Mouse (Mus musculus): ENCODE data around the gene Tbkbp1. TPM values are rescaled to one million over a fixed set of nuclear protein-coding genes. Genes with fewer than 3 reads are reported as not detected.

Gene Tbkbp1
- polyA plus RNA-seq, 1 experiment from 2014 or later = 4.5 TPM

DNA sequence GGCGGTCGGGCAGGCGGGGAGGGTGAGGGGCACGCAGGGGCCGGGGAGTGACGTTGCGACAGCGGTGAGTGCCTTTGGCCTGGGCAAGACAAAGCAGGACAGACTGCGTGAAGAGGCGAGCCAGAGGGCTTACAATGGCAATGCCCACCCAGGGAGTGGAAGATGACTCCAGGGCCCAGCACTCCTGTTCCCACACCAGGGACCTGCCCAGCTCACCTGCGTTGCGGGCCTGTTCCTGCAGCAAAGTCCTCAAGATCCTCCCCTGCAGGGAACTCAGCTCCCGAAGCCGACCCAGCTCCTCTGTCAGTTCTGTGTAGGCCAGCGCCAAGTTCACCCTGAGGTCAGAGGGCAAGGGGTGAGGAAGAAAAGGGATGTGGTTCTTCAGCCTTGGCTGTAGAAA lies 12.0 kb downstream of the Tbkbp1 start:
- Histone ChIP-seq H3K4me2 (peak overlapping the region; percentile 84), H3K36me3 (ENCODE audit: poor library complexity, severe bottlenecking) (peaks cover 25% of the 10 kb centered on the region; the same call in 1 of the 2 replicates), H3K4me1 (peaks cover 19% of the 10 kb centered on the region), H3K4me3 (peak overlapping the region; percentile 45), H3K27ac (no peak overlapping the region), H3K9me3 (replicated peaks) (no peaks in the 10 kb centered on the region), H3K9ac (peak overlapping the region; percentile 73), H3K27me3 (peaks cover 31% of the 10 kb centered on the region)
- no peak; the same call in 1 of the 2 replicates for ATAC-seq
- WGBS = 7% methylated on average over 15 of the region's 15 CpGs

DNA sequence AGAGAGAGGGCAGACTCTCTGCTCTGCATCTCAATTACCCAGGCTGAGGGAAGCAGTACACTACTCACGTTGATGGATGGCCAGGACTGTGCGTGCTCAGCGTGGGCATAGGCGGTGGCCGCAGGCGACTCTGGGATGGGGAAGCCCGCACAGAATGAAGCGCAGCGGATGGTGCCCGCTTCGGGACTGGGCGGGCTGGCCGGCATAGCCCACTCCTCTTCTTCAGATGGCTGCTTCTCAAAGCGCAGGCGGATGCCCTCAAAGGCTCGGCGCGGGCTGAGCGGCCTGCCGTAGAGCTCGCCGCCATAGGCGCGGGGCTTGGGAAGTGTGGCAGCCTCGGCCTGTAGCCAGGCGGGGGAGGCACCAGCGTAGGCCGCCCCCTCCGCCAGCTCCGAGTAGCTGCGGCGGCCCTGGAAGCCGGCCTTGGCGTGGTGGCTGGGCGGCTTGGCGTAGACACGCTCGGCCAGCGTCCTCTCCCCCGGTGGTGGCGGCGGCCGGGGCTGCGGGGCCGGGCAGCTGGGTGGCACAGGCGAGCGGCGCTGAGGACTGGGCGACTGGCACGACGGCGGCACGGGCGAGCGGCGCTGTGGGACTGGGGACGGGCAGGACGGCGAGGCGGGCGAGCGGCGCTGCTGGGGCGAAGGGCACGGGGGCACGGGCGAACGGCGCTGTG lies 12.6 kb downstream of the Tbkbp1 start:
- H3K27me3 ChIP-seq = peaks cover 31% of the 10 kb centered on the region

DNA sequence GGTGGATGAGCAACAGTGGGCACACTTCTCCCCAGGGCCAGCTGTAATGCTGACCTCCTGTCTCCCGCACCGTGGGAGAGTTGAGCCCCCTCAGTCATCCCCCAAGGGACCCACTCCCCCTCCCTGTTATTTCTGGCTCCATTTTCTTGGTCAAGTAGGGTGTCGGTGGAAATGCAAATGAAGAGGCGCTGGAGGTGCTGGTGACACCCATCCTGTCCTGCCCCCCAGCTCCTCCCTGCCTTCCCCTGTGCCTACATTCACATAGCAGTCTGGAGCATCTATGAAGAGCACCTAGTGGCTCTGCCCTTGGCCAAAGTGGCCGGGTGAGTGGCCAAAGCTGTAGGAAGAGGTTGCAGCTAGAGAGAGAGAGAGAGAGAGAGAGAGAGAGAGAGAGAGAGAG lies 18.0 kb downstream of the Tbkbp1 start:
- ATAC-seq = no peak
- WGBS = 75% methylated on average over 5 of the region's 5 CpGs
- Histone ChIP-seq H3K4me3 (no peak overlapping the region), H3K36me3 (ENCODE audit: poor library complexity, severe bottlenecking) (peaks cover 10% of the 10 kb centered on the region; the same call in 1 of the 2 replicates), H3K4me2 (no peak overlapping the region), H3K27ac (no peak overlapping the region), H3K9ac (no peak overlapping the region), H3K4me1 (peaks cover 5% of the 10 kb centered on the region), H3K27me3 (peaks cover 23% of the 10 kb centered on the region), H3K9me3 (replicated peaks) (no peaks in the 10 kb centered on the region)

More for the DNA sequence above, 12.6 kb downstream of the Tbkbp1 start:
- Histone ChIP-seq H3K4me2 (peak overlapping the region; percentile 84), H3K9me3 (replicated peaks) (no peaks in the 10 kb centered on the region), H3K27ac (no peak overlapping the region), H3K36me3 (ENCODE audit: poor library complexity, severe bottlenecking) (peaks cover 21% of the 10 kb centered on the region; the same call in 1 of the 2 replicates), H3K9ac (peak overlapping the region; percentile 73), H3K4me3 (peak overlapping the region; percentile 45), H3K4me1 (peaks cover 19% of the 10 kb centered on the region)
- peak; percentile 76 for ATAC-seq
- WGBS = 2% methylated on average over 64 of the region's 69 CpGs

DNA sequence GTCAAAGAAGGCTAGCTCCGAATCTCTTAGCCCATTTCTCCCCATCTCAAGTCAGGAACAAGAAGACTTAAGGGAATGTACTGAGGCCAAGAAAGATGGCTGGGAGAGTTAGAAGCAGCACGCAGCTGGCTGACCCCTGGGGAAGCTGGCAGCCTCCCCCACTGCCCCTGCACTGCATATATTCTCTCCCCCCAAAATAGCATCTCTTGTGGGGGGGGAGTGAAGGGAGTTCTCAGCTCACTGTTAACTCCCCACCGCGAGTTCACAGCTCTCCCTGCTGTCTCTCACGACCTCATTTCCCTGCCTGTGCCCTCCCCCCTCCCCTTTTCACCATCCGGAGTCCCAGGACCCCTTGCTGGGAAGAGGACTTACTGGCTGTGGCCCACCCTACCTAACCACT lies 19.1 kb downstream of the Tbkbp1 start:
- H3K9me3 ChIP-seq (replicated peaks) = no peaks in the 10 kb centered on the region
- ATAC-seq = no peak
- peaks cover 10% of the 10 kb centered on the region; the same call in 1 of the 2 replicates for H3K36me3 ChIP-seq (ENCODE audit: poor library complexity, severe bottlenecking)
- H3K4me3 ChIP-seq = no peak overlapping the region
- no peak overlapping the region for H3K4me2 ChIP-seq
- peaks cover 4% of the 10 kb centered on the region; the same call in 1 of the 2 replicates for H3K4me1 ChIP-seq
- 28% methylated on average over 6 of the region's 6 CpGs for WGBS
- peaks cover 26% of the 10 kb centered on the region for H3K27me3 ChIP-seq
- no peak overlapping the region for H3K27ac ChIP-seq
- no peak overlapping the region for H3K9ac ChIP-seq

DNA sequence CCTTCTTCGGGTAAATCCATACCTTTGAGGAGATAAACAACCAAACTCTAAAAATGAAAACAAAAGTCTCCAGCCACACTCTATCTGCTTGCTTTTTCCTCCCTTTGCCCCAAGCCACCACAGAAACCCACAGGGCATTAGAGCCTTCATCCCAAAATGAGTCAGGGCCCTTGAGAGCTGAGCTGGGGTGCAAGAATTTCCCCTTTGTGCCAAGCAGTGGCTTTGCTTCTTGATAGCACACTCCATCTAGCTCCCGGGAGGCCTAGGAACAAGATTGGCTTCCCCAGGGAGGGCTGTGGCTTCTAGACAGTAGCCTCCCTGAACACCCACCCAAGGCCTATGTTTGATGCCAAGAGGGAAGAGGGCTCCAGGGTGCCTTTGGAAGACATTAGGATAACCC lies 19.6 kb downstream of the Tbkbp1 start:
- no peak for ATAC-seq
- H3K27me3 ChIP-seq = peaks cover 26% of the 10 kb centered on the region
- H3K36me3 ChIP-seq (ENCODE audit: poor library complexity, severe bottlenecking) = peaks cover 7% of the 10 kb centered on the region; the same call in 1 of the 2 replicates
- no peak overlapping the region for H3K4me3 ChIP-seq
- no peaks in the 10 kb centered on the region for H3K9me3 ChIP-seq (replicated peaks)
- peaks cover 9% of the 10 kb centered on the region; the same call in 1 of the 2 replicates for H3K4me1 ChIP-seq
- H3K4me2 ChIP-seq = no peak overlapping the region
- no peak overlapping the region for H3K27ac ChIP-seq
- WGBS = 76% methylated on average over 2 of the region's 2 CpGs
- no peak overlapping the region for H3K9ac ChIP-seq

DNA sequence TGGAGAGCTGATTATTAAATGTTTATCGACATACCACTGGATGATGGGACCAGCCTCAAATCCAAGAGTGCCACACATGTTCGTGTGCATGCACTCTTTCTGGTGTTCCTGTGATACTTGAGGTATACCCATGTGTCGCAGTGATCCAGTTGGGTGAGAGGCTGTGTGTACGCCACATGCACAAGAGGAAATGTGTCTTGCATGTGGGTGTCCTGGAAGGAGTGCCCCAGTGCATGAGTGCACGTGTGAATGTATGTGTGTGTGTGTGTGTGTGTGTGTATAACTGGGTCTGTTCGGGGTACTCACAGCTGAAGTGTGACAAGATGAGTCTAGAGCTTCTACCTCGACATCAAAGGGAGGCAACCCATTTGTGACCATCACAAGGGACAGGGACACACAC lies 21.0 kb downstream of the Tbkbp1 start:
- Histone ChIP-seq H3K4me2 (no peak overlapping the region), H3K27ac (no peak overlapping the region), H3K9ac (no peak overlapping the region), H3K4me3 (no peak overlapping the region), H3K36me3 (ENCODE audit: poor library complexity, severe bottlenecking) (no peaks in the 10 kb centered on the region), H3K4me1 (peaks cover 9% of the 10 kb centered on the region; the same call in 1 of the 2 replicates), H3K27me3 (peaks cover 32% of the 10 kb centered on the region), H3K9me3 (replicated peaks) (no peaks in the 10 kb centered on the region)
- WGBS = 76% methylated on average over 7 of the region's 7 CpGs
- ATAC-seq = no peak

DNA sequence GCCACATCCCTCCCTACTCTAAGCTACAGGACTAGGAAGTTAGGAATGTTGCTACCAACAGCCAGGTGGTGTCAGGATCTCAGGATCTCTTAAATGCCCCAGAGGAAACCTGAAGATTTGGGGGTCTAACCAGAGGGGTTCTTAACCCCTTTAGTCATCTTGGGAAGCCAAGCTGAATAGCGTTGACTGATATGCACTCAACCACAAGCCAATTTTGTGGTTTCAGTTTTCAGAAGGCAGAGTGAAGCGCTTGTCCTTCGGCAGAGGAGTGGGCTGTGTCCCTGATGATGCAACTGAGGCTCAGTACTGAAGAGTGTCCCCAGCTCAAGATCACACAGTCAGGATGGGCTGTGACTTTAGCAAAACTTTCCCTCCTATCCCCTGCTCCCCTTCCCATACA lies 22.3 kb downstream of the Tbkbp1 start:
- Histone ChIP-seq H3K27ac (no peak overlapping the region), H3K27me3 (peaks cover 35% of the 10 kb centered on the region), H3K4me3 (no peak overlapping the region), H3K36me3 (ENCODE audit: poor library complexity, severe bottlenecking) (no peaks in the 10 kb centered on the region), H3K9ac (no peak overlapping the region), H3K4me2 (no peak overlapping the region), H3K4me1 (peaks cover 9% of the 10 kb centered on the region; the same call in 1 of the 2 replicates), H3K9me3 (replicated peaks) (no peaks in the 10 kb centered on the region)
- 76% methylated on average over 3 of the region's 3 CpGs for WGBS
- ATAC-seq = no peak

DNA sequence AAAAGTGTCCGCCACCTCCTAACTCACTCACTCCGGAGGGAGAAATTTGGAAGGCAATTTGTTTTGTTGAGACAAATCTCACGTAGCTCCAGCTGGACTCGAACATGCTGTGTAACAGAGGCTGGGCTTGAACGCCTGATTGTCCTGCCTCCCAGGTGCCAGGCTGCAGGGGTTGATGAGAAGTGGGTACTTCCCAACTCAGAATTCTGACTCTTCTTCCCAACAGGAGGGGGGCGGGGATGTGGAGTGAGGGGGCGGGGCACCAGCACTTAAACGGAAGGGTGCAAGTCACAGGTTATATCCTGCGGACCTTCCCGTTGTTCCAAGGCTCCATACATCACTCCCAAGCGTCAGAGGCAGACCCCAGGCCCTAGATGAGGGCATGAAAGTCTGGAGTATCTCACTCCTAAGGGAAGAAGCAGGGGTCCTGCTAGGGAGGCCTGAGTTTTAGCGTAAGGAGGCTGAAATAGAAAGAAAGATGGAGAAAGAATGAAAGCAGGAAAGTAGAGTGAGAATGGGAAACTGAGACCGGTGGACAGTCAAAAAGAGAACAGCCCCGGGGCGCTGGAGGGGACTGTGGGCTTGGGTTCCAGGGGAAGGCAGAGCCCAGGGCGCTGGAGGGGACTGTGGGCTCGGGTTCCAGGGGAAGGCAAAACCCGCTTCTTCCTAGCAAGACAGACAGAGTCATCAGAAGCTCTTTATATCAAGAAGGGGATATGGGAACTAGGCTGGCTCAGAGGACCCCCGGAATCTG lies 23.6 kb downstream of the Tbkbp1 start:
- ATAC-seq = 0 out of 2 replicates have a peak, but pooled peaks have one; percentile 16
- Histone ChIP-seq H3K27me3 (peaks cover 35% of the 10 kb centered on the region), H3K36me3 (ENCODE audit: poor library complexity, severe bottlenecking) (no peaks in the 10 kb centered on the region), H3K9me3 (replicated peaks) (no peaks in the 10 kb centered on the region), H3K4me1 (peaks cover 12% of the 10 kb centered on the region), H3K4me3 (peak overlapping the region; percentile 44), H3K9ac (peak overlapping the region; percentile 61; the same call in 1 of the 2 replicates), H3K27ac (no peak overlapping the region), H3K4me2 (peak overlapping the region; percentile 79)
- WGBS = 18% methylated on average over 19 of the region's 19 CpGs

DNA sequence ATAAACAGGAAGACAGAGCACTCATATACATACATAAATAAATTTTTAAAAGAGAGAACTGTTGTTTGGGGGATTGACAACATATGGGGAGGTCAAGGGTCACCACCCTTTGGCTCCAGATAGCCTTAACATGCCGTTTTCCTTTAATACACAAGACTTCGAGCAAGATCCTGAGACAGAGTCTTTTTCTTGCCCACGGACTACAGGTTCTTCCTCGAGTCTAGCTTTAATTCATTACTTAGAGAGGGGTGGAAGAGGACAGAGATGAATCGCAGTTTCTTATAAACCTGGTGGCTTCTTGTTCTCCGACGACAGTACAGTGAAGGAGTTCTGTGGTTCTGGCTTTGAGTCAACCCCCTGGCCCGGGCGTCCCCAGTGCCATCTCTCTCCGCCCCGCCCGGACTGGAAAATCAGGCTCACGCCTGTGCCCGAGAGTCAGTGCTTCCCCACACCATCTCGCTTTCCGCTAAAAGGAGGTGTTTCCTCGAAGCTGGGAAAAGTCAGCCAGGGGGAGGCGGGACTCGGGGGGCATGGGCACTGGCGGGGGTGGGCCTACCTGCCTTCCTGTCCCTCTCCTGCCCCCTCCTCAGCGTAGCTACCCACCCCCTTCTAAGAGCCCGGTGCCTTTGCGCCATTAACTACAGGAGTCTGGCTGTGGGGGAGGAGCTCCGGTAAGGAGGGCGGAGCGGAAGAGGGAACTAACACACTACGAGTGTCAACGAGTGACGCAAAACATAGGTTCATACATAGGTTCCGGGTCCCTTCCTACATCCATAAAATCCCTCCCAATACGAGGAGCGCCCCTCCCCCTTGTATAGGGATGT lies 24.4 kb downstream of the Tbkbp1 start:
- H3K27ac ChIP-seq = no peak overlapping the region
- H3K4me2 ChIP-seq = peak overlapping the region; percentile 79
- H3K9me3 ChIP-seq (replicated peaks) = no peaks in the 10 kb centered on the region
- H3K27me3 ChIP-seq = peaks cover 35% of the 10 kb centered on the region
- H3K4me3 ChIP-seq = peak overlapping the region; percentile 44
- WGBS = 5% methylated on average over 32 of the region's 32 CpGs
- H3K4me1 ChIP-seq = peaks cover 12% of the 10 kb centered on the region
- H3K9ac ChIP-seq = peak overlapping the region; percentile 61
- peak; percentile 48; the same call in 1 of the 2 replicates for ATAC-seq
- H3K36me3 ChIP-seq (ENCODE audit: poor library complexity, severe bottlenecking) = no peaks in the 10 kb centered on the region

DNA sequence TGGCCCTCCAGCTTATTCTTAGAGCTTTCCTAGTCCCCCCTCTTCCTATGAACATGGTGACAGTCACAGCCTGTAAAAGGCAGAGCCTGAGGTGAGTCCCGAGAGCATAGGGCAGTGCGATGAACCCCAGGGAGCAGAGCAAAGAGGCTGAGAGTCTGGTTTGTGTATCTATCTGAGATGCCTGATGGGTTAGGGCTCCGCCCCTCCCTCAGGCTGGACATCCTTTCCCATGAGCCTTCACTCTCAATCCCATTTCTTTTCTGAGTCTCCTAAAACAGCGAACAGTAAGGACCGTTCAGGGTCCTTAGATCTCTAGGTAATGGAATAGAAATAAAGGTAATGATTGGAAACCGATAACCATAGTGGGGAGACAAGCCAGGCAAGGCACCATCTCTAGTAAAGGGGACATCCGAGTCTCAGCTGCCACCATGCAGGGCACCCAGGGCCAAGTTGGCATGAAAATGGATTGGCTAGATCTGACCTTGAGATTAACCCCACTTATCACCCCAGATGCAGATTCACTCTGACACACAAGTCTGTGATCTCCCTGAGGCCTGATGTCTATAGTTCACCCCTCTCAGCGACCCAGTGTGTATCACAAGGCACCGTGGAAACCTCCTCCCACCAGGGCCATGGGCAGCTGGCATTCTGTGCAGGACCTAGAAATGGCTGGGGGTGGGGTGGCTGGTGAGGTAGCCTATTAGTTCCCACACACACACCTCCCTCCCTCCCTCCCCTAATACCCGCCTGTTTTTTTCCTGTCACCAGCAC lies 26.8 kb downstream of the Tbkbp1 start:
- Histone ChIP-seq H3K4me1 (peaks cover 12% of the 10 kb centered on the region), H3K9me3 (replicated peaks) (no peaks in the 10 kb centered on the region), H3K27ac (no peak overlapping the region), H3K4me3 (no peak overlapping the region), H3K4me2 (no peak overlapping the region), H3K36me3 (ENCODE audit: poor library complexity, severe bottlenecking) (no peaks in the 10 kb centered on the region), H3K9ac (no peak overlapping the region), H3K27me3 (peaks cover 30% of the 10 kb centered on the region)
- ATAC-seq = no peak
- WGBS = 66% methylated on average over 10 of the region's 10 CpGs

DNA sequence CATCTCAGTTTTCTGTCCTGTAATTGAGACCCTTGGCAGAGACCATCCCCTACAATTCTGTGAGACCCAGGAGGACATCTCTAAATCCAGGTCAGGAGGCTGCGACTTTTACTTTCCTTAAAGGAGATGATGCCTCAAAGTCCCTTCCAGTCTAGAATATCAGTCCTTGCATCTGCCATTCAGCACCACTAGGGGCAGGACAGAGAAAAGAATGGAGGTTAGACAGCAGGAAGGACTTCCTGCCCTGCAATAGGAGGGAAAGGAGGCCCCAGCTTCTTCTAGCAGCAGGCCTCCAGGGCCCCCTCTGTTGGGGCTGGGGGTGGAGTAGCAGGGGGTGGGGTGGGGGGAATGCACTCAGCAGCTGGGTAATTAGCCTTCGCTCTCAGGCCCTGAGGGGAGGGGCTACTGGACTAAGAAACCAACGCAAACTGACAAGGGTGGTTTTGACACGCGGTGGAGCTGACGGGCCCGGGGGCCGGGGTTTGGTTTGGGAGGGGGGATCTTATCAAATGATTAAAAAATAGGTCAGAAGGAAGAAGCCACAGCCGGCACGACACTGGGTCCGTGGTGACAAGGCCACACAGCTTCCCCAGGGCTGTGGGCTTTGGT lies 27.9 kb downstream of the Tbkbp1 start:
- Histone ChIP-seq H3K4me3 (no peak overlapping the region), H3K9ac (no peak overlapping the region), H3K27ac (no peak overlapping the region), H3K4me2 (no peak overlapping the region), H3K27me3 (peaks cover 32% of the 10 kb centered on the region), H3K36me3 (ENCODE audit: poor library complexity, severe bottlenecking) (no peaks in the 10 kb centered on the region), H3K9me3 (replicated peaks) (no peaks in the 10 kb centered on the region), H3K4me1 (peaks cover 12% of the 10 kb centered on the region)
- 15% methylated on average over 11 of the region's 11 CpGs for WGBS
- no peak for ATAC-seq

Measured in forebrain, embryonic 13.5 days (tissue).